Mouse (Mus musculus) lung, embryonic 15.5 days (tissue): ENCODE measurements around the gene Fam20b. TPM values are rescaled to one million over a fixed set of nuclear protein-coding genes. Genes with fewer than 3 reads are reported as not detected.

Experiments used
- ATAC-seq: fragments of 200-750 bp; cut with Nextera tagmentation; 2 replicates; pipeline ENCODE4 v1.8.0; 2017; ENCODE audit warnings: moderate number of reproducible peaks, borderline replicate concordance; ENCODE audit not compliant: low FRiP score, low TSS enrichment; ENCODE audit errors: extremely low read depth
- H3K27ac ChIP-seq: fragments of 300-500 bp; sonication (generic); 2 replicates; pipeline ENCODE4 v1.5.1; 2015; ENCODE audit warnings: moderate library complexity, mild to moderate bottlenecking, inconsistent platforms
- H3K27me3 ChIP-seq: fragments of 300-500 bp; sonication (generic); 2 replicates; pipeline ENCODE4 v1.6.1; 2015; ENCODE audit warnings: inconsistent platforms
- H3K36me3 ChIP-seq: fragments of 300-500 bp; sonication (generic); 2 replicates; pipeline ENCODE4 v1.6.1; 2015; ENCODE audit warnings: inconsistent platforms
- H3K4me1 ChIP-seq: fragments of 300-500 bp; sonication (generic); 2 replicates; pipeline ENCODE4 v1.6.1; 2015; ENCODE audit warnings: inconsistent platforms
- H3K4me2 ChIP-seq: fragments of 300-500 bp; sonication (generic); 2 replicates; pipeline ENCODE4 v1.6.1; 2015; ENCODE audit warnings: inconsistent platforms, mild to moderate bottlenecking, moderate library complexity
- H3K4me3 ChIP-seq: fragments of 300-500 bp; sonication (generic); 2 replicates; pipeline ENCODE4 v1.5.1; 2015; ENCODE audit warnings: mild to moderate bottlenecking, inconsistent platforms
- H3K9ac ChIP-seq: fragments of 300-500 bp; sonication (generic); 2 replicates; pipeline ENCODE4 v1.6.1; 2015; ENCODE audit warnings: inconsistent platforms
- H3K9me3 ChIP-seq: fragments of 300-500 bp; sonication (generic); 2 replicates; pipeline ENCODE4 v1.6.1; 2016; ENCODE audit warnings: inconsistent platforms
- WGBS: fragments of 180-500 bp; shearing (Covaris S2); methylation state at CpG from one replicate; pipeline ENCODE4 v1.1.7; 2015; 5-methylcytosine and 5-hydroxymethylcytosine counted together
- polyA plus RNA-seq: library from polyadenylated mRNA; unstranded; fragments of >200 nt; fragmentation: Nextera tagmentation; extraction: Ambion mirVana; gene quantifications from 2 replicates; pipeline ENCODE4 v1.2.1, GENCODE M21; 2015

Fam20b gene
- polyA plus RNA-seq, 1 experiment from 2014 or later, result 24.7 TPM

DNA sequence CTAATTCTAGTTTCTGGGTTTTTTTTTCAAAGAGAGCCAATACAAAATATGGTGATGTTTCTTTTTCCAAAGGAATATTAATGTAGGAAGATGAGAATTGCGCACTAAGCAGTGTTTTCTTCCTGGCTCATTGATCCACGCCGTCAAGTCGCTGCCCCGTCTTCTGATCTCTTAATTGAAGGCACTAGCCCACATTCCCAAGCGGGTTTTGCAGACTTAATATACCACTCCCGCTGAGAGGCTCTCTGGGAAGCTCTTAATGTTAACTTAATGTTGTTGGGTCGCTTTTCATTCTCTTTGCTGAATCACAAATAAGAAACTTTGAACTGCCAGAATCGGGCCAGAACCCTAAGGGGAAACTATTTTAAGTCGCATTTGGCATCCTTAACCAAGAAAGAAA is 74.8 kb downstream of the Fam20b start:
- no peak overlapping the region for H3K4me3 ChIP-seq
- peaks cover 42% of the 10 kb centered on the region for H3K36me3 ChIP-seq
- H3K4me2 ChIP-seq, result no peak overlapping the region
- no peaks in the 10 kb centered on the region for H3K4me1 ChIP-seq
- H3K9me3 ChIP-seq, result no peaks in the 10 kb centered on the region
- no peak overlapping the region for H3K27ac ChIP-seq
- ATAC-seq, result no peak
- H3K9ac ChIP-seq, result no peak overlapping the region
- no peaks in the 10 kb centered on the region for H3K27me3 ChIP-seq
- 82% methylated on average over 10 of the region's 10 CpGs for WGBS

DNA sequence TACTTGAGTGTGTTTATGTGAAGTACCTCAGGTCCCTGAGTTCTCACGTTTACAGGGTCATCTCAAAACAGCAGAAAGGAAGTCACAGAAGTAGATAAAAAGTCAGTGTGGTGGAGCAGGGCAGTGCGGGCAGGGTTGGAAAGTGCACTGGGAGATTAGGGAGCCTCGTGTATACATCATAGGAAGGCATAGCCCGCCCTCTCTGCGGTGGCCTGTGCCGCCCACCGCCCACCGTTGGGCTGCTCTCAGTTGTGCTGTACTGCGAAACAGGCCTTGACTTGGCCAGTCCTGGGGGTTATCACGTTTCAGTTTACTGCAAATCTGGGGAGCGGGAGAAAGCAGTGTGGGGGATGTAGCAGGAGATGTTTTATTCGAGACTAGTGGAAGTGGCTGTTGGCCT is 76.1 kb downstream of the Fam20b start:
- Histone ChIP-seq H3K9me3 (no peaks in the 10 kb centered on the region), H3K4me3 (no peak overlapping the region), H3K27me3 (no peaks in the 10 kb centered on the region), H3K9ac (no peak overlapping the region), H3K4me2 (no peak overlapping the region), H3K4me1 (no peaks in the 10 kb centered on the region), H3K36me3 (peaks cover 42% of the 10 kb centered on the region), H3K27ac (no peak overlapping the region)
- 61% methylated on average over 12 of the region's 12 CpGs for WGBS
- no peak for ATAC-seq

DNA sequence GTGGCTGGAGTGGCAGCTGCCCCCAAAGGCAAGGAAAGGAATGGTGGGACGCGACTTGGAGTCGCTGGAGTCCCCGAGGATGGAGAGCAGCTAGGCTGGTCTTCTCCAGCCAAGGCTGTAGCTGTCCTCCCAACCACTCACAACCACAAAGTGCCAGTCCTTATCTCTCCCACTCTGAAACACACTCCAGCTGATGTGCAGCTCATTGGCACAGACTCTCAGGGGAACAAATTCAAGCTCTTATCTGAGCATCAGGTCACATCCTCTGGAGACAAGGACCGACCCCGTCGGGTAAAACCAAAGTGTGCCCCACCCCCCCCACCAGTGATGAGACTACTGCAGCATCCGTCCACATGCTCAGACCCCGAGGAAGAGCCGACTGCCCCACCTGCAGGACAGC is 77.1 kb downstream of the Fam20b start:
- Histone ChIP-seq H3K9ac (no peak overlapping the region), H3K4me3 (no peak overlapping the region), H3K4me1 (no peaks in the 10 kb centered on the region), H3K4me2 (no peak overlapping the region), H3K9me3 (no peaks in the 10 kb centered on the region), H3K27me3 (no peaks in the 10 kb centered on the region), H3K36me3 (peaks cover 38% of the 10 kb centered on the region), H3K27ac (no peak overlapping the region)
- WGBS, result 85% methylated on average over 10 of the region's 10 CpGs
- ATAC-seq, result no peak

GRCm38 (mm10) chr1:156640577-156640976 is 78.3 kb downstream of the Fam20b start:
- H3K9me3 ChIP-seq, result no peaks in the 10 kb centered on the region
- WGBS, result 67% methylated on average over 4 of the region's 4 CpGs
- no peaks in the 10 kb centered on the region for H3K27me3 ChIP-seq
- peaks cover 43% of the 10 kb centered on the region for H3K36me3 ChIP-seq
- no peak overlapping the region for H3K27ac ChIP-seq
- H3K9ac ChIP-seq, result no peak overlapping the region
- no peaks in the 10 kb centered on the region for H3K4me1 ChIP-seq
- no peak; the same call in 1 of the 2 replicates for ATAC-seq
- H3K4me3 ChIP-seq, result no peak overlapping the region
- no peak overlapping the region for H3K4me2 ChIP-seq

GRCm38 (mm10) chr1:156639455-156639854 is 79.4 kb downstream of the Fam20b start:
- Histone ChIP-seq H3K9me3 (no peaks in the 10 kb centered on the region), H3K4me3 (no peak overlapping the region), H3K9ac (no peak overlapping the region), H3K27me3 (no peaks in the 10 kb centered on the region), H3K4me1 (no peaks in the 10 kb centered on the region), H3K36me3 (peaks cover 50% of the 10 kb centered on the region), H3K27ac (no peak overlapping the region), H3K4me2 (no peak overlapping the region)
- WGBS, result 85% methylated on average over 5 of the region's 5 CpGs
- ATAC-seq, result no peak

- no peak overlapping the region for H3K9ac ChIP-seq
- ATAC-seq, result no peak
- no peaks in the 10 kb centered on the region for H3K27me3 ChIP-seq
- H3K4me2 ChIP-seq, result no peak overlapping the region
- H3K4me3 ChIP-seq, result no peak overlapping the region
- WGBS, result 77% methylated on average over 2 of the region's 2 CpGs
- H3K27ac ChIP-seq, result no peak overlapping the region
- H3K4me1 ChIP-seq, result no peaks in the 10 kb centered on the region
- no peaks in the 10 kb centered on the region for H3K9me3 ChIP-seq
- peaks cover 53% of the 10 kb centered on the region for H3K36me3 ChIP-seq
Observed at GRCm38 (mm10) chr1:156635148-156635547, 83.7 kb downstream of the Fam20b start.

DNA sequence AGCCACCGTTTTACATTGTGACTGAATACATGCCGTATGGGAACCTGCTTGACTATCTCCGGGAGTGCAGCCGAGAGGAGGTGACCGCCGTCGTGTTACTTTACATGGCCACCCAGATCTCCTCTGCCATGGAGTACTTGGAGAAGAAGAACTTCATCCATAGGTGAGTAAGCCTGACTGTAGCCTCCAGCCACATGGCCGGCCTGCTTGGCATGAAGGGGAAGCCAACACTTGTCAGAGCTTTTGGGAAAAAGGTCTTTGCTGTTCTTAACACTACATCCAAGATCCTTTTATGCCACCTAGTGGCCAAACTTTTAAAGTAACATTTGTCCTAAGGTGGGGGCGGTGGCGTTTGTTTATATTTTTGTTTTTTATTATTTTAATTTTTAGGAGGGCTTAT is 85.8 kb downstream of the Fam20b start:
- H3K4me2 ChIP-seq, result no peak overlapping the region
- peak; percentile 46; the same call in 1 of the 2 replicates for ATAC-seq
- WGBS, result 71% methylated on average over 10 of the region's 10 CpGs
- H3K36me3 ChIP-seq, result peaks cover 54% of the 10 kb centered on the region
- H3K27me3 ChIP-seq, result no peaks in the 10 kb centered on the region
- H3K4me1 ChIP-seq, result no peaks in the 10 kb centered on the region
- no peaks in the 10 kb centered on the region for H3K9me3 ChIP-seq
- no peak overlapping the region for H3K27ac ChIP-seq
- no peak overlapping the region for H3K4me3 ChIP-seq
- H3K9ac ChIP-seq, result no peak overlapping the region

DNA sequence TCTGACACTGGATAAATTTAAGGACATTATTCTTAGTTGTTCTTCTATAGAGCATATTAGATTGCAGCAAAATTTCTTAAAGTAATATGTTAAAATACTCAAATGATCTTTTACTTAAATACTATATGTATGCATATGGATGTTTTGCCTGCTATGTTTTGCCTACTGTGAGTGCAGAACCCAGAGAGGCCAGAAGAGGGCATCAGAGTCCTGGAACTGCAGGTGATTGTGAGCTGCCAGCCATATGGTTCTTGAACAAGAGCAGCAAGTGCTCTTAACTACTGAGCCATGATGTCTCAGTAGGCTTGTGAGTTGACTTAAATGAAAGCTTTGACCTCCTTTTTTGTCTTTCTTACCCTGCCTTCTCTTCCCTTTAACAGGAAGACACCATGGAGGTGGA is 87.9 kb downstream of the Fam20b start:
- H3K4me3 ChIP-seq, result no peak overlapping the region
- no peaks in the 10 kb centered on the region for H3K9me3 ChIP-seq
- no peak for ATAC-seq
- no peaks in the 10 kb centered on the region for H3K4me1 ChIP-seq
- H3K27me3 ChIP-seq, result no peaks in the 10 kb centered on the region
- H3K4me2 ChIP-seq, result no peak overlapping the region
- H3K27ac ChIP-seq, result no peak overlapping the region
- H3K36me3 ChIP-seq, result peaks cover 46% of the 10 kb centered on the region
- H3K9ac ChIP-seq, result no peak overlapping the region

- no peak for ATAC-seq
- Histone ChIP-seq H3K27ac (no peak overlapping the region), H3K9ac (no peak overlapping the region), H3K27me3 (no peaks in the 10 kb centered on the region), H3K9me3 (no peaks in the 10 kb centered on the region), H3K36me3 (peaks cover 50% of the 10 kb centered on the region), H3K4me2 (no peak overlapping the region), H3K4me1 (no peaks in the 10 kb centered on the region), H3K4me3 (no peak overlapping the region)
- 95% methylated on average over 8 of the region's 8 CpGs for WGBS
Observed at GRCm38 (mm10) chr1:156629984-156630383, 88.9 kb downstream of the Fam20b start.

Other genes with a start within 250 kb of the Fam20b start
- gene Soat1, start 244.8 kb downstream of the Fam20b start, polyA plus RNA-seq, result 35.7 and 37.0 TPM in 2 replicates
- gene Gm10031, start 195.1 kb downstream of the Fam20b start, polyA plus RNA-seq, result 0.25 and 0.27 TPM in 2 replicates
- gene Abl2, start 160.3 kb downstream of the Fam20b start, polyA plus RNA-seq, result 3.2 and 3.9 TPM in 2 replicates
- gene Tor3a, start 44.7 kb downstream of the Fam20b start, polyA plus RNA-seq, result 12.1 and 12.3 TPM in 2 replicates
- 3.1 and 3.2 TPM in 2 replicates for gene Angptl1, start 119.5 kb upstream of the Fam20b start, polyA plus RNA-seq
- 70.1 and 83.0 TPM in 2 replicates for gene Ralgps2, start 220.5 kb upstream of the Fam20b start, polyA plus RNA-seq